Mouse (Mus musculus) G1E (cell line): ENCODE measurements around the gene Pde8b.

Source experiments
- CTCF ChIP-seq: IDR thresholded peaks from 2 replicates; pipeline ENCODE4 v1.5.1; 2012; ENCODE audit warnings: low read depth, low read length, inconsistent platforms, mixed read lengths
- GATA1 ChIP-seq: IDR thresholded peaks from 2 replicates; pipeline ENCODE4 v1.6.1; 2012; ENCODE audit warnings: borderline replicate concordance, low read length, inconsistent platforms, mixed read lengths
- GATA2 ChIP-seq: IDR thresholded peaks from 2 replicates; pipeline ENCODE4 v1.6.1; 2012; ENCODE audit warnings: low read depth, low read length, inconsistent platforms, borderline replicate concordance
- TAL1 ChIP-seq: conservative IDR thresholded peaks from 2 replicates; pipeline ENCODE4 v1.6.1; 2012; ENCODE audit warnings: low read depth, low read length, inconsistent platforms, mixed read lengths

- TF ChIP-seq GATA2, result no peak
- TF ChIP-seq CTCF, result no peak
- TF ChIP-seq GATA1, result no peak
- no peak for TF ChIP-seq TAL1
These were observed 28.1 kb downstream of the Pde8b start for GRCm38 (mm10) chr13:95221882-95222568.
